Mouse (Mus musculus): Measurements from ENCODE around the gene Ninj1. TPM values are rescaled to one million over a fixed set of nuclear protein-coding genes. Genes with fewer than 3 reads are reported as not detected.

Gene Ninj1
- total and polyA plus RNA-seq, 2 experiments from 2014 or later = 50.0 to 54.4 TPM

GRCm38 (mm10) chr13:49178839-49179585, 8.3 kb upstream of the Ninj1 start:
- H3K4me3 ChIP-seq (ENCODE audit: low read length) = no peak overlapping the region
- peak; percentile 90 for DNase-seq (ENCODE audit: low spot score)
- 53% methylated on average over 18 of the region's 19 CpGs for WGBS
- H3K4me2 ChIP-seq (ENCODE audit: low read depth, low read length) = no peak overlapping the region
- no peak overlapping the region for H3K9ac ChIP-seq (replicated peaks; ENCODE audit: low read length)
- peak overlapping the region; percentile 51 for H3K27ac ChIP-seq
- peak; percentile 92 for ATAC-seq
- H3K36me3 ChIP-seq (ENCODE audit: insufficient read depth, low read length) = no peaks in the 10 kb centered on the region
- H3K9me3 ChIP-seq (ENCODE audit: low read length) = no peaks in the 10 kb centered on the region
- peaks cover 5% of the 10 kb centered on the region; the same call in 1 of the 2 replicates for H3K4me1 ChIP-seq (ENCODE audit: insufficient read depth, low read length)
- no peak for TF ChIP-seq CTCF (IDR thresholded peaks at IDR 0.05; ENCODE audit: low read depth)
- H3K27me3 ChIP-seq (ENCODE audit: insufficient read depth, low read length) = no peaks in the 10 kb centered on the region

DNA sequence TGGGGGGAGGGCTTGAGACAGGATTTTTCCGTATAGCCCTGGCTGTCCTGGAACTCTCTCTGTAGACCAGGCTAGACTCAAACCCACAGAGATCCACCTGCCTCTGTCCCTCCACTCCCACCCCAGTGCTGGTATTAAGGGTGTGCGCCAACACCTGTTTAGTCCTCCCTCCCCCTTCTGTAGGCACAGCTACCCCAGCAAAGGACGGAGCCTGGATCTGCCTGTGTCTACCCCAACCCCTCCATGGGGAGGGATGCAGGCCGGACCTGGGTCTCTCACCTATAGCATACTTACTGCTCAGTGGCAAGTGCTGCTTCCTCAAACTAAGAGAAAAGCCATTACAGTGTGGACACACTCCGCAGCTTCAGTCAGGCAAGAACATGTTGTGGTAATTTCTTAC, 7.0 kb upstream of the Ninj1 start:
- Histone ChIP-seq H3K4me2 (ENCODE audit: low read depth, low read length) (no peak overlapping the region), H3K4me1 (ENCODE audit: insufficient read depth, low read length) (peaks cover 5% of the 10 kb centered on the region; the same call in 1 of the 2 replicates), H3K36me3 (ENCODE audit: insufficient read depth, low read length) (no peaks in the 10 kb centered on the region), H3K9me3 (ENCODE audit: low read length) (no peaks in the 10 kb centered on the region), H3K27me3 (ENCODE audit: insufficient read depth, low read length) (no peaks in the 10 kb centered on the region), H3K4me3 (ENCODE audit: low read length) (no peak overlapping the region), H3K27ac (no peak overlapping the region), H3K9ac (replicated peaks; ENCODE audit: low read length) (no peak overlapping the region)
- DNase-seq (ENCODE audit: low spot score) (no peak), ATAC-seq (no peak)
- WGBS = 93% methylated on average over 5 of the region's 5 CpGs
- TF ChIP-seq CTCF (IDR thresholded peaks at IDR 0.05; ENCODE audit: low read depth) = no peak

DNA sequence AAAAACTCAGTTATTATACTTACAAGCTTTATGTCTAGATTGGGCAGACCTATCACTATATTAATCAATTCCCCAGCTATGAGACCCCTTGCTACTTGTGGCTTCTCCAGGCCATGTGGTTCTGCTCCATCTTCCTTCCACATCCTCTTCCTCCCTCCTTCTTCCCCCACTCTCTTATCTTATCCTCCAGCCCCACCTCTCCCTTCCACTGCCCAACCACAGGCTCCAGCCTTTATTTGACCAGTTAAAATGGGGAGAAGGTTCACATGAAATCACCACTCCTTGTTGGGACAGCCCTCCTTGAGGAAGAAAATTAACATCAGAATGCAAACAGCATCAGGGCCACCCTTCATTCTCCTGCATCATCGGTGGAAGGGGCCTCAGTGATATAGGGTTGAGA, 6.6 kb upstream of the Ninj1 start:
- Histone ChIP-seq H3K9me3 (ENCODE audit: low read length) (no peaks in the 10 kb centered on the region), H3K36me3 (ENCODE audit: insufficient read depth, low read length) (no peaks in the 10 kb centered on the region), H3K27me3 (ENCODE audit: insufficient read depth, low read length) (no peaks in the 10 kb centered on the region), H3K4me3 (ENCODE audit: low read length) (no peak overlapping the region), H3K4me2 (ENCODE audit: low read depth, low read length) (no peak overlapping the region), H3K27ac (no peak overlapping the region), H3K4me1 (ENCODE audit: insufficient read depth, low read length) (peaks cover 5% of the 10 kb centered on the region; the same call in 1 of the 2 replicates), H3K9ac (replicated peaks; ENCODE audit: low read length) (no peak overlapping the region)
- DNase-seq (ENCODE audit: low spot score) (no peak), ATAC-seq (no peak)
- 67% methylated on average over 1 of the region's 1 CpGs for WGBS
- no peak for TF ChIP-seq CTCF (IDR thresholded peaks at IDR 0.05; ENCODE audit: low read depth)

DNA sequence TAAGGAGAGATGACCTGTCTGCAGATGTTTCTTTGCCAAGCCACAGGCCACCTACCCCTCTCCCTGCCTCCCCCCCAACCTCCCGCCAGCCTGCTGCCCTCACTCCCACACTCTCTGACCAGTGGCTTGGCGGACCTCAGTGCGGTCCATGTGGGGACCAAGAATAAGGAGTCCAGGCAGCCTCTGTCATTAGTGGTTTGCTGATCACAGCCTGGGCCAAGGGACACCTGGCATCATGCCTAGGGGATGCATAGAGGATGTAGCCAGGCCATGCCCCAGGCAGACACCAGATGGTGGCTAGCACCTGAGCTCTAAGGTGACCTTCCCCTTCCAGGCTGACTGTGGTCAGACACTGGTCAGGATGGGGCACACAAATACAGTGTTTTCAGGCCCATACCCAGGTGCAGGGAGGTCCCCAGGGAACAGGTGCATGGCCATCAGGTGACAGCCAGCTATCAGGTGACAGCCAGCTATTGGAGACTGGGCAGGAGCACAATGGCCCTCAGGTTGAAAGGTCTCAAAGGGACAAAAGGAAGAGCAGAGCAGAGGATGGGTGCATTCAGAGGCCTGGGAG, 5.8 kb upstream of the Ninj1 start:
- Histone ChIP-seq H3K4me1 (ENCODE audit: insufficient read depth, low read length) (peaks cover 5% of the 10 kb centered on the region; the same call in 1 of the 2 replicates), H3K36me3 (ENCODE audit: insufficient read depth, low read length) (no peaks in the 10 kb centered on the region), H3K9me3 (ENCODE audit: low read length) (no peaks in the 10 kb centered on the region), H3K4me2 (ENCODE audit: low read depth, low read length) (no peak overlapping the region), H3K27ac (no peak overlapping the region), H3K4me3 (ENCODE audit: low read length) (no peak overlapping the region), H3K9ac (replicated peaks; ENCODE audit: low read length) (no peak overlapping the region), H3K27me3 (ENCODE audit: insufficient read depth, low read length) (no peaks in the 10 kb centered on the region)
- no peak for TF ChIP-seq CTCF (IDR thresholded peaks at IDR 0.05; ENCODE audit: low read depth)
- ATAC-seq (no peak), DNase-seq (ENCODE audit: low spot score) (no peak)
- WGBS = 78% methylated on average over 3 of the region's 3 CpGs

DNA sequence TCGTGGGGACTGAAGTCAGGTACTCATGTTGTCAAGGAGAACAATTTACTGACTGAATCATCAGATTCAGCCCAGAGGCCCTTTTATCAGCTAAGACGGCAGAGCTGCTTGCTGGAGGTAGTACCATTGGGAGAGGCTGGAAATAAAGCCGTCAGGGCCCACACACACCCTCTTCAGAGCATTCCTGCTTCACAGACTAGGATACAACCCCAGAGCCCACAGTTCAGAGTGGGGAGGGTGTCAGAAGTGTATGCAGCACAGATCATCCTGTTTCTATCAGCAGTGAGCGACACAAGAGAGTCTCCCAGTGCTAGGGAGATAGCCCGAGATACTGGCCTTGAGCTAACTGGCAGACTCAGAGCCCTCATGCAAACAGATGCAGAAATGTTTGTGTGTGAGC, 4.1 kb upstream of the Ninj1 start:
- no peak for TF ChIP-seq CTCF (IDR thresholded peaks at IDR 0.05; ENCODE audit: low read depth)
- Histone ChIP-seq H3K36me3 (ENCODE audit: insufficient read depth, low read length) (no peaks in the 10 kb centered on the region), H3K4me2 (ENCODE audit: low read depth, low read length) (no peak overlapping the region), H3K9ac (replicated peaks; ENCODE audit: low read length) (no peak overlapping the region), H3K27ac (no peak overlapping the region), H3K4me3 (ENCODE audit: low read length) (no peak overlapping the region), H3K4me1 (ENCODE audit: insufficient read depth, low read length) (peaks cover 5% of the 10 kb centered on the region), H3K9me3 (ENCODE audit: low read length) (no peaks in the 10 kb centered on the region), H3K27me3 (ENCODE audit: insufficient read depth, low read length) (no peaks in the 10 kb centered on the region)
- WGBS = 55% methylated on average over 5 of the region's 5 CpGs
- ATAC-seq = no peak
- DNase-seq (ENCODE audit: low spot score) = no peak

DNA sequence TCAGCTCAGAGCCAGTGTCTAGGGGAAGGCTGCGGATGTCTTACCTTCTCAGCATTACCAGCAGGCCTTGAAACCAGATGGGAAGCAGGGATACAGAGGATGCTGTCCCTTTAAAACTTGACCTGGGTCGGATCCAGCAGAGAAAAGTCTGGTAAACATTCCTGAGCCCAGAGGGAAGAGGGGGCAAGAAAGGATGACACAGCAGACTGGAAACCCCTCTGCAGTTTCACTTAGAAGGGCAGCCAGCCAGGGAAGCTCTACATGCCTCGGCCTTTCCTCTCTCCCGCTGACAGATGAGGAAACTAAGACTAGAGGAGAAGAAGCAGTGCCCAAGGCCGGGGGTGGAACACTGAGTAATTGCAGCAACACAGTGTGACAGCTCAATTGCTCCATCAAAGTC, 3.6 kb upstream of the Ninj1 start:
- Histone ChIP-seq H3K27me3 (ENCODE audit: insufficient read depth, low read length) (no peaks in the 10 kb centered on the region), H3K4me1 (ENCODE audit: insufficient read depth, low read length) (peaks cover 3% of the 10 kb centered on the region; the same call in 1 of the 2 replicates), H3K4me3 (ENCODE audit: low read length) (no peak overlapping the region), H3K36me3 (ENCODE audit: insufficient read depth, low read length) (no peaks in the 10 kb centered on the region), H3K9ac (replicated peaks; ENCODE audit: low read length) (no peak overlapping the region), H3K27ac (no peak overlapping the region), H3K9me3 (ENCODE audit: low read length) (no peaks in the 10 kb centered on the region), H3K4me2 (ENCODE audit: low read depth, low read length) (no peak overlapping the region)
- ATAC-seq = no peak
- no peak for DNase-seq (ENCODE audit: low spot score)
- no peak for TF ChIP-seq CTCF (IDR thresholded peaks at IDR 0.05; ENCODE audit: low read depth)
- 63% methylated on average over 5 of the region's 5 CpGs for WGBS

- Histone ChIP-seq H3K4me3 (ENCODE audit: low read length) (peak overlapping the region; percentile 74), H3K4me1 (ENCODE audit: insufficient read depth, low read length) (peaks cover 8% of the 10 kb centered on the region), H3K36me3 (ENCODE audit: insufficient read depth, low read length) (no peaks in the 10 kb centered on the region), H3K9me3 (ENCODE audit: low read length) (no peaks in the 10 kb centered on the region), H3K9ac (replicated peaks; ENCODE audit: low read length) (peak overlapping the region; percentile 73), H3K4me2 (ENCODE audit: low read depth, low read length) (peak overlapping the region; percentile 100), H3K27ac (peak overlapping the region; percentile 78; the same call in 1 of the 2 replicates), H3K27me3 (ENCODE audit: insufficient read depth, low read length) (no peaks in the 10 kb centered on the region)
- DNase-seq (ENCODE audit: low spot score) = no peak
- peak; percentile 1; the same call in 1 of the 2 replicates for ATAC-seq
- no peak for TF ChIP-seq CTCF (IDR thresholded peaks at IDR 0.05; ENCODE audit: low read depth)
- 14% methylated on average over 11 of the region's 11 CpGs for WGBS
Measured at GRCm38 (mm10) chr13:49186798-49187287, 442 bp upstream of the Ninj1 start.
